Mouse (Mus musculus): ENCODE data around the gene Zfp184.

DNA sequence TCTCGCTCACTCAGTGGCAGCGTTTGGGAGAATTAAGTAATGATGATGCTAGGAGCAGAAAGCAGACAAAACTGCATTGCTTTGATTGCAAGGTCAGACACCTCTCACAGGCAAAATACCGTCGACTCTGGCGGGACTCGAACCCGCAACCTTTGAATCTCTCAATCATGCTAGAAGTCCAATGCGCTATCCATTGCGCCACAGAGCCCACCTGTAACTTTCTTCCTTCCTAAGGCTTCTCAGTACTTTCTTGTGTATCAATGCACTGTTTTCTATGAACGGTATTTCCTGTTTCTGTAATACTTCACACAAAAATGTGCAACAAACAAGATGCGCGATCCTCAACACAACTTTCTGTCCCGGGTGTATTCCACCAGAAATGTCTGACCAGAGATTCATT lies 27.9 kb upstream of the Zfp184 start:
- no peak for TF ChIP-seq POLR2A (IDR thresholded peaks at IDR 0.05; ENCODE audit: borderline replicate concordance, low read depth, low read length)
- TF ChIP-seq CTCF (IDR thresholded peaks at IDR 0.05; ENCODE audit: low read depth, low read length) = no peak

All from bone marrow macrophage, adult 2 months (primary cell).